Mouse (Mus musculus) heart, postnatal 10 days (tissue): ENCODE results near the gene Acsl5. TPM values are rescaled to one million over a fixed set of nuclear protein-coding genes. Genes with fewer than 3 reads are reported as not detected.

Experiments
- DNase-seq, 2 experiments: peaks; one replicate each; pipeline ENCODE4 v3.0.0; 2021
- intact Hi-C: fragments of 180-260 bp; cut with DNase I; formaldehyde crosslinking; loops from one replicate; pipeline ENCODE4 v1.15.1; 2025
- total RNA-seq, 2 experiments: library from RNA; stranded (reverse); gene quantifications; 2 replicates each; pipeline ENCODE4 v1.2.3; 2021

The Acsl5 gene
- total RNA-seq, 2 experiments from 2014 or later = 17.0 to 18.9 TPM

- intact Hi-C loops = no loop called here
- no peak for DNase-seq
Observed at GRCm38 (mm10) chr19:55236564-55236963, 15.2 kb upstream of the Acsl5 start.

DNA sequence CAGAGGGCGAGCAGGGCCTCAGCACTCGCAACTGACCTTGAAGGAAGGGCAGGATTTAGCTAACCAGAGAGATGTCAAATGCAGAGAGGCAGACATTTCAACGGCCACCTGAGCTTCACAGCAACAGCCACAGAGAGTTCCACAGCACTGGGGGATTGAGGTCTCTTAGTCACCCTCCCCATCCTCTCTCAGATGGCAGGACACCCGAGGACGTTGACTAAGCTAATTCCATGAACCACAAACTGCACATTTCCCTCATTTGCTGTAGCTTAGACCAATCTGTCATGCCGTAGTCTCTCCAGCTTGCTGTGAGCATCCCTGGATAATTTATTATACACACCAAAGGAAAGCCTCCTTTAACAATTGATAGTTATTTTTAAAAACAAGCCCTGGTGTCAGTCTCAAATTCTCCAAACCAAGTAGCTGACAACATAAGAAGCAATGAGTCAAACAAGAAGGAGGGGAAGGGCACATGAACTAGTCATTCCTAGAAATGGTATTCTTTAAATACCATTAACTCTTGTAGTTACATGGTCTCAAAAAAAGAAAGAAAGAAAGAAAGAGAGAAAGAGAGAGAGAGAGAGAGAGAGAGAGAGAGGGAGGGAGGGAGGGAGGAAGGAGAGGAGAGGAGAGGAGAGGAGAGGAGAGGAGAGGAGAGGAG lies 11.8 kb upstream of the Acsl5 start:
- intact Hi-C loops = no loop called here
- DNase-seq = no peak

GRCm38 (mm10) chr19:55241186-55241645 lies 10.5 kb upstream of the Acsl5 start, which contains the start of gene Gucy2g:
Gucy2g (minus strand) TSS chr19:55241236.
- intact Hi-C loops = no loop called here
- DNase-seq = no peak

DNA sequence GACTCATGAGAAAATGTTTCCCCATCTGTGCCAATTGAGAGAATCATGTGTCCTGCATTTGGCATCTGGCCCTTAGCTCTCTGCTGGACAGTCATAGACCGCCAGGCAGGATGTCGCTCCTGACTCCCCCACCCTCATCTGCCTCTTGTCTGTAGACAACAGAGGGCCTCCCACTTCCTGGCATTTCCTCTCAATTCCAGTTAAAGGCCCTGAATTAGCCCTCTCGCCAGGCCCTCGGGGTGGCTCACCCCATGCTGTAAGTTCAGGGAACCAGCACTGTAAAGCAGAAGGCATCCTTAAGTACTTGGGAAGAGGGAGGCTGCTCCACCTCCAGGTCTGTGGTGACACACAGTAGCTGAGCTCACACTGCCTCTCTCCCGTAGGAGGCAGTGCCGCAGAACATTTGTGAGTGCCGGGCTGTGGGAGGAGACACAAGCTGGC lies 6.9 kb upstream of the Acsl5 start:
- peak; percentile 85 to 89 for DNase-seq
- intact Hi-C loops = no loop called here

DNA sequence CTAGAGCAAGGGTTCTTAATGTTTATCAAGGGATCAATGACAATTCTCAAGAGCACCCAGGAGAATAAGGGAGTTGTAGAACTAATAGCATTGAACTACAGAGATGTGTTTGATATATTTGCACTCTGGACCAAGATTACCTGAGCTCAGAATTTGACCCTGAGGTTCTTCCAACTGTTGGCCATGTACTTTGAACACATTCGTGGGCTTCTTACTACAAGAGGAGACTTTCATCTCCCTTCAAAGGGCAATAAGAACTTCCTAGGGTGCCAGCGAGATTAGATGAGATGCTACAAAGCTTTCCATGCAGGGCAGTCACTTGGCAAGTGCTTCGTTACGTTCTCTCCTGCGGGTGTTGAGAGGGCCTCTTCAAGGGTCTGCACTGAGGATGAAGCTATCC lies 4.2 kb upstream of the Acsl5 start:
- intact Hi-C loops = no loop called here
- DNase-seq = no peak

DNA sequence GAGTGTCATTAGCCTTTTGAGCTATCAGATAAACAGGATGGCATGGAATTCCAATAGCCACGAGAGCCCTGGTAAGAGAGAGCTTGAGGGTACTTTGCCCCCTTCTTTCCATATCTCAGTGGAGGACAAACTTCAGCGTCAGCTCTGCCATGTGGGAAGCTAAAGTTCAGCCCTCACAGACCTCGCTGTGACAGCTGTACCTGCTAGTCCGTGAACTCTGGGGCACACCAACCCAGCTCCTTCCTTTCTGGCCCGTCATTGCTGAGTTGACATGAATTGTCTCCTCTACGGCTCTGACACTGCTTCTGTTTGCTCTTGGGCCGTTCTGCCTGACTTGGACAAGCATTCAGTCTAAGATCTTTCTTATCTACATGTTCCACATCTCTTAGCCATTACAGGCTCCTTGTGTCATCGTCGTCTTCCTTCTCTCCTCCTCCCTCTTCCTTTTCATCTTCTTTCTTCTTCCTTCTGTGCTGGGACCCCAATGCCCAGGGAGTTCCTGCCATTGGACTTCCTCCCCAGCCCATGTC lies 3.7 kb upstream of the Acsl5 start:
- DNase-seq = no peak
- intact Hi-C loops = no loop called here

DNA sequence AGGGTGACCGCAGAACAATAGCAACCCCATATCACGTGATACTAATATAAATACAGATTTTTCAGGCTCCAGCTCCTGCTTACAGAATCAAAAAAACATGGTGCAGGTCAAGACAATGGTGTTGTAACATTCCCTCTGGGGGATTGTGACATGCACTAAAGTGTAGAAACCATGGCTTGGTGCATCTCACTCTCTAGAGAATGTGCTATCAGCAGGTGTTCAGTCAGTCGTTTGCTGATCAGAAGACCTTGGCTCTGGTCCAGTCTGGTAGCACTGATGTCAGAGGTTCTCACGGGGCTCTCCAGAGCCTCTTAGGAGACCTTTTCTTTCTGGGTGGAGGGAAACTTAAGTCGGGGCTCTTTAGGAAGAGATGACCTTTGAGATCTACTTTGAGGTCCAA lies 1.3 kb upstream of the Acsl5 start:
- intact Hi-C loops = no loop called here
- no peak for DNase-seq

- intact Hi-C loops = no loop called here
- no peak for DNase-seq
Observed at GRCm38 (mm10) chr19:55253239-55253569, 1.5 kb downstream of the Acsl5 start.

DNA sequence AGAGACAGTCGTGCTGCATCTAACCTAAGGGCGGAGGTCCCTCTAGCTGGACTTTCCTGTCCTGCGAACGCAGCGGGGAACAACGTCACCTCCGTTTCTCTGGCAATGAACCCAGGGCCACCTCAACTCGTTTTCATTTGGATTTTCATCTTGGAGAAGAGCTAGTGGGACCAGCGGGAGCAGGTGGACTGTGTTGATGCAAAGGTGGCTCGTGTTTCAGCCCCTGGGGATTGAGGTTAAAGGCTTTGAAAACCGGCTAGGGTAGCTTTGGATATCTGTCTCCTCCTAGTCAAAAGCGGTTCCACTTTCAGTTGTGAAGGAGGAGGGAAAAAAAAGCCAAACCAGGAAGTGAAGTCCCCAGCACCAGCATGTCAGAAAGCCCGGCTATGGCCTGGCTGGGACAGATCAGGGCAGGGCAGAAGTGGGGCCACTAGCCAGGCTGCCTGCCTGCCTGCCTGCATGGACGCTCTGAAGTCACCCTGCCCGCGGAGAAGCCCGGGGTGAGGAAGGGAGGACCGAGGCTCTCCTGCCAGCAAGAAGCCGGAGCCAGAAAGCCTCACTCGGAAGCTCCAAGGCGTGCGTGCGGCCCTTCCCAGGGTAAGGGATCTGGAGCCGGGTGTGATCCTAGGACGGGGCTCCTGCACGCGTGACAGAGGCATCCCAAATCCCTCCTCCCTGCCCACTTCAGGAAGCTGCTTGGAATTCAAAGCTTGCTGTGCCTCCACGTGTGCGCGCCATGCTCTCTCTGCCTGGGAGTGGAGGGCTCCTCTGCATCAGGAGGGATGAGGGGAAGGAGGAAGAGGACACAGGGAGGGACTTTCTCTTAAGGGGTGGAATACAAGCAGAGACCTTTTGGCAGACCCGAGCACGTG lies 2.1 kb downstream of the Acsl5 start:
- intact Hi-C loops = loop anchor here (2.0 kb wide), 1 partner anchor 35 kb away; no protein-coding TSS in a partner anchor
- DNase-seq = peak; percentile 77

DNA sequence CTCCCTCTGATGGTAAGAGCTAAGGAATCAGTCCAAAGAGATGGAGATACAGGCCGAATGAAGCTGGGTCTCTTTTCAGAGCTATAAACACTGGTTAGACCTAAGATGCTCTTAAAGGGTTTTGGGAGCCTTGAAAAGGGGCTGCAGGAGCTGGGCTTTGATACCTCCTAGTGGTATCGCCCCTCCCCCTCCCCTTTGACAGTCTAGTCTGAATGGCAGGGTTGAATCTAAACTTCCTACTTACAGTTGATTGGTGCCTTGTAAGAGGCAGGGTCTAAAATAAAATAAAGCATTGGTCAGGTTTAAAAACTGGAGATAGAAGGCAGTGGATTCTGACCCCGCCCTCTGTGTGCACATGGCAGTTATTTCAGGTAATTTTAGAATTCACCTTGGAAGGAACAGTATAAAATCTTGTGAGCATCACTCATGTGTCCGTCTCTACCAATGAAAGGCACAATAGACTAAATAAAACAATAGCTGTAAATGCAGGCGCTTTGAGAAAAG lies 2.8 kb downstream of the Acsl5 start:
- peak; percentile 24 to 36 for DNase-seq
- intact Hi-C loops = loop anchor here (2.0 kb wide), 1 partner anchor 36 kb away; no protein-coding TSS in a partner anchor

DNA sequence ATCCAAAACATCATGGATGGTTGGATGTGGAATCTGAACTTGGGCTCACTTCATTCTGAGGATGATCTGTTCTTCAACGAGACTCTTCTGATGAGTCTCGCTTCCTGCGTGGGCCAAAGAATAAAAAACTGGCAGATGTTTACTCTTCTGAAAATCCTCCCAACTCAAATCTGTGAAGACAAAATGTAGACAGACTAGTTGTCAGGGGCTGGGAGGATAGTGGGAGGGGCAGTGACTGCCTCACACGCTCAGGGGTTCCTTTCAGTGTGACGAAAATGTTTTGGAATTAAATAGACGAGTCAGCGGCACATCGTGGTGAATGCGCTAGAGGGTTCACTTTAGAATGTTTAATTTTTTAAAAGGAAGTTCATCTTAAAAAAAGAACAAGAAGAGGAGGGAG lies 4.4 kb downstream of the Acsl5 start:
- DNase-seq = no peak
- intact Hi-C loops = no loop called here

GRCm38 (mm10) chr19:55257656-55258375 lies 6.1 kb downstream of the Acsl5 start:
- DNase-seq = no peak
- intact Hi-C loops = no loop called here

- no peak for DNase-seq
- intact Hi-C loops = no loop called here
Observed at GRCm38 (mm10) chr19:55258514-55258913, 6.8 kb downstream of the Acsl5 start.

DNA sequence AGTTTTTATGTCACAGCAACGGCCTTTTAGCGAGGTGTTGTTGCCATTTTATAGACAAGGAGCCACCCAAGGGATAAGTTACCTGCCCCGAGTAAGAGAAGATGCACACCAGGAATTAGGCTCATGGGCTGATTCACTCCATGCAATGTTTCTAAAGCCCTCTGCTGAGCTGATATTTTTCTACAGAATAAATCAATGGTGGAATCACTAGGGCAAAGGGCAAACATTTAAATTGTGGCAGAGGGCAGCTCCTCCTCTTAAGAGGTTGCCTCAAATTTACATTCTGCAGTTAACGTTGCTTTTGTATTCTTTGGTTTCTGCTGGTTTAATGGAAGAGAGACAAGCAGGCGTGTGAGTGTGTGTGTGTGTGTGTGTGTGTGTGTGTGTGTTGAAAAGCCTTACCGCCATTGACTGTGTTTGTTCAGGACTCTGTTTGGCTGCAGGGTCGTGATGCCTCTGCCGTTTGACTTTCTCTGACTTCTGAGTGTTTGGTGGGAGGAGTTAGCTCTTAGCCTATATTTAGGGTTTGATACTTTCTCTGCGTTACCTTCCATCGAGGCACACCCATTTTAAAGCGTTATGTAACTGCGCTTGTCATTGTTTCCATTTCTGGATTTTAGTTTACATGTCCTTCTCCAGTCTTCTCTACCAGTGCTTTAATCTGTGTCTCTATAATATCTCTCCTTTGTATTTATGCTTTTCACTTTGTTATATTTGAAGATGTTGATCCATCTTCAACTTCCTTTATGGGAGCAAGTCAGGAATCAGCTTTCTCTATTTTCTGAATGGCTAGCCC lies 8.8 kb downstream of the Acsl5 start:
- intact Hi-C loops = no loop called here
- DNase-seq = no peak

DNA sequence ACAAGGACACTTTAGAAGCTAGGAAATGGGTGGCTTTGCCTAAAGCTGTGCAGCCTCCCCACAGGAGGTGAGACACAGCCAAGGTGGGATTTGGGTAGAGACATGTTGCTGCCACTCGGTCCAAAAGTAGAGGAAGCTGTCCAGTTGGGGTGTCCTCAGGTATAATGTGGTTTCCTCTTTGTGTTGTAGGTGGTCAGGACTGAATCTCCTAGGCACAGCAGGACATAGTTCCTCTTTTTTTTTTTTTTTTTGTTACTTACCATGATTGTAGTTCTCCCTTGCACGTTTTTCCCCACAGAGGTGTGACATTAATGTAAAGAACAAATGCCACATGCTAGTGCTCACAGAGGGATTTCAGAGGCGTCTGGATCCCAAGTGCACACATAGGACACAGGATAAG lies 13.5 kb downstream of the Acsl5 start:
- DNase-seq = no peak
- intact Hi-C loops = no loop called here

GRCm38 (mm10) chr19:55266786-55267185 lies 15.0 kb downstream of the Acsl5 start:
- intact Hi-C loops = no loop called here
- DNase-seq = no peak

GRCm38 (mm10) chr19:55268150-55268549 lies 16.4 kb downstream of the Acsl5 start:
- no peak for DNase-seq
- intact Hi-C loops = no loop called here

DNA sequence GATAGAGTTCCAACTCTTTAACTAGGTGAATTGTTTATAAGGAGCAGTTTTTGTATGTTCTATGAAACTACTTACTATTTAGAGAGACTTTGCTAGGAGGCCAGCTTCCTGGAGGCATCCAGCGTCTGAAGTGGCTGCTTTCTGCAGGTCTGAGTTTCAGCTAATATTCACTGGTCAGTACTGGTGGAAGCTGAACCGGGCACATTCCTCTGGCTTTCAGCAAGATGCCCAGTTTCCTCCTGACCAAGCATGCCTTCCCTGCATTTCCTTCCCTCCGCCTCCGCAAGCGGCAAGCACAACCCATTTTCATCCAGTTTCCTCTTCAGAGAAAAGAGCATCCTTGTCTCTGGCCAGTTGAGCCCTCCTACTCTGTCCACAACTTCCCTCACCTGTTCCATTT lies 17.3 kb downstream of the Acsl5 start:
- no peak for DNase-seq
- intact Hi-C loops = no loop called here

DNA sequence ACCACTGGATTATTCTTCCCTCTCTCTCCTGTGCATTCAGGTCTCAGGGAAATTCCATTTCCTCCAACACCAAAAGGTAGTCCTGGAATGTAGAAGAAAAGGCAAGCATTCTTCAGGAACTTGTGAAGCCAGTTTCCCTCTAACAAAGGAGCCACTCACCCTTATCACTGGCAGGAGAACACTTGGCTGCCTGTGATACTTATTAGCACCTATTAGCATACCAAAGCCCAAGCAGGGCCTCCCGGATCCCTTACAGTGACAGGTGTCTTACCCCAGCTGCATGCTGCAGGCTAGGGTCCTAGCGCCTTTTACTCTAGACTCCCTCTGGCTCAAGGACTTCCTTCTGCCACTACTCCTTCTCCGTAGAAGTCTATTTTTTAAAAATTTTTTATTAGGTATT lies 19.7 kb downstream of the Acsl5 start:
- intact Hi-C loops = no loop called here
- DNase-seq = no peak

- no peak for DNase-seq
- intact Hi-C loops = no loop called here
Observed at GRCm38 (mm10) chr19:55273340-55273739, 21.6 kb downstream of the Acsl5 start.
